Mouse (Mus musculus): ENCODE measurements around the gene Cpe. TPM values are rescaled to one million over a fixed set of nuclear protein-coding genes. Genes with fewer than 3 reads are reported as not detected.

Gene Cpe
- polyA plus RNA-seq, 1 experiment, result 79.2 TPM

GRCm38 (mm10) chr8:64690845-64691244, 2.0 kb downstream of the Cpe start:
- peaks cover 27% of the 10 kb centered on the region for H3K79me3 ChIP-seq (ENCODE audit: low read depth)
- H3ac ChIP-seq (ENCODE audit: control insufficient read depth, insufficient read length, low read depth), result no peak overlapping the region
- H3K4me3 ChIP-seq (ENCODE audit: insufficient read depth, poor library complexity, severe bottlenecking), result no peak overlapping the region
- H3K36me3 ChIP-seq (ENCODE audit: control insufficient read depth, insufficient read depth), result peaks cover 4% of the 10 kb centered on the region
- H3K27me3 ChIP-seq (ENCODE audit: control insufficient read depth, insufficient read depth, insufficient read length), result no peaks in the 10 kb centered on the region
- peaks cover 63% of the 10 kb centered on the region for H3K79me2 ChIP-seq (ENCODE audit: control insufficient read depth, insufficient read depth)
- TF ChIP-seq CTCF (IDR thresholded peaks at IDR 0.05; ENCODE audit: control insufficient read depth, insufficient read depth, insufficient read length) (no peak), FOSL1 (IDR thresholded peaks at IDR 0.05; ENCODE audit: insufficient read depth, low read length, poor library complexity, severe bottlenecking) (no peak)

- Histone ChIP-seq H3K36me3 (ENCODE audit: control insufficient read depth, insufficient read depth) (peaks cover 4% of the 10 kb centered on the region), H3K79me2 (ENCODE audit: control insufficient read depth, insufficient read depth) (peaks cover 68% of the 10 kb centered on the region), H3K4me3 (ENCODE audit: insufficient read depth, poor library complexity, severe bottlenecking) (no peak overlapping the region), H3K79me3 (ENCODE audit: low read depth) (peaks cover 27% of the 10 kb centered on the region), H3ac (ENCODE audit: control insufficient read depth, insufficient read length, low read depth) (no peak overlapping the region), H3K27me3 (ENCODE audit: control insufficient read depth, insufficient read depth, insufficient read length) (no peaks in the 10 kb centered on the region)
- TF ChIP-seq FOSL1 (IDR thresholded peaks at IDR 0.05; ENCODE audit: insufficient read depth, low read length, poor library complexity, severe bottlenecking) (no peak), MAX (IDR thresholded peaks at IDR 0.05) (no peak), MYOG (IDR thresholded peaks at IDR 0.05; ENCODE audit: control insufficient read depth, extremely low read depth, insufficient read length) (no peak), USF1 (IDR thresholded peaks at IDR 0.05; ENCODE audit: low read depth) (no peak), CEBPB (IDR thresholded peaks at IDR 0.05; ENCODE audit: low read depth) (no peak), MYOD1 (IDR thresholded peaks at IDR 0.05; ENCODE audit: control insufficient read depth, insufficient read length, low read depth) (no peak), CTCF (IDR thresholded peaks at IDR 0.05; ENCODE audit: control insufficient read depth, insufficient read depth, insufficient read length) (no peak)
These were observed 2.5 kb downstream of the Cpe start for GRCm38 (mm10) chr8:64690306-64690705.

GRCm38 (mm10) chr8:64688741-64689140, 4.1 kb downstream of the Cpe start:
- TF ChIP-seq CTCF (IDR thresholded peaks at IDR 0.05; ENCODE audit: control insufficient read depth, insufficient read depth, insufficient read length), result no peak
- TF ChIP-seq MYOD1 (IDR thresholded peaks at IDR 0.05; ENCODE audit: control insufficient read depth, insufficient read length, low read depth), result no peak
- no peak for TF ChIP-seq FOSL1 (IDR thresholded peaks at IDR 0.05; ENCODE audit: insufficient read depth, low read length, poor library complexity, severe bottlenecking)
- no peak for TF ChIP-seq USF1 (IDR thresholded peaks at IDR 0.05; ENCODE audit: low read depth)
- TF ChIP-seq MAX (IDR thresholded peaks at IDR 0.05), result no peak
- no peak for TF ChIP-seq MYOG (IDR thresholded peaks at IDR 0.05; ENCODE audit: control insufficient read depth, extremely low read depth, insufficient read length)
- no peak for TF ChIP-seq CEBPB (IDR thresholded peaks at IDR 0.05; ENCODE audit: low read depth)
- H3K79me2 ChIP-seq (ENCODE audit: control insufficient read depth, insufficient read depth), result peaks cover 69% of the 10 kb centered on the region
- no peak overlapping the region for H3K4me3 ChIP-seq (ENCODE audit: insufficient read depth, poor library complexity, severe bottlenecking)
- H3ac ChIP-seq (ENCODE audit: control insufficient read depth, insufficient read length, low read depth), result no peak overlapping the region
- H3K36me3 ChIP-seq (ENCODE audit: control insufficient read depth, insufficient read depth), result peaks cover 4% of the 10 kb centered on the region
- no peaks in the 10 kb centered on the region for H3K27me3 ChIP-seq (ENCODE audit: control insufficient read depth, insufficient read depth, insufficient read length)
- peaks cover 27% of the 10 kb centered on the region for H3K79me3 ChIP-seq (ENCODE audit: low read depth)

GRCm38 (mm10) chr8:64688161-64688560, 4.7 kb downstream of the Cpe start:
- H3K79me3 ChIP-seq (ENCODE audit: low read depth), result peaks cover 29% of the 10 kb centered on the region
- no peak overlapping the region for H3K4me3 ChIP-seq (ENCODE audit: insufficient read depth, poor library complexity, severe bottlenecking)
- peaks cover 4% of the 10 kb centered on the region for H3K36me3 ChIP-seq (ENCODE audit: control insufficient read depth, insufficient read depth)
- H3ac ChIP-seq (ENCODE audit: control insufficient read depth, insufficient read length, low read depth), result no peak overlapping the region
- no peaks in the 10 kb centered on the region for H3K27me3 ChIP-seq (ENCODE audit: control insufficient read depth, insufficient read depth, insufficient read length)
- TF ChIP-seq USF1 (IDR thresholded peaks at IDR 0.05; ENCODE audit: low read depth), result no peak
- TF ChIP-seq MYOD1 (IDR thresholded peaks at IDR 0.05; ENCODE audit: control insufficient read depth, insufficient read length, low read depth), result no peak
- TF ChIP-seq FOSL1 (IDR thresholded peaks at IDR 0.05; ENCODE audit: insufficient read depth, low read length, poor library complexity, severe bottlenecking), result no peak
- TF ChIP-seq MYOG (IDR thresholded peaks at IDR 0.05; ENCODE audit: control insufficient read depth, extremely low read depth, insufficient read length), result no peak
- no peak for TF ChIP-seq CEBPB (IDR thresholded peaks at IDR 0.05; ENCODE audit: low read depth)
- no peak for TF ChIP-seq CTCF (IDR thresholded peaks at IDR 0.05; ENCODE audit: control insufficient read depth, insufficient read depth, insufficient read length)
- TF ChIP-seq MAX (IDR thresholded peaks at IDR 0.05), result no peak
- peaks cover 69% of the 10 kb centered on the region for H3K79me2 ChIP-seq (ENCODE audit: control insufficient read depth, insufficient read depth)

- H3ac ChIP-seq (ENCODE audit: control insufficient read depth, insufficient read length, low read depth), result no peak overlapping the region
- peaks cover 21% of the 10 kb centered on the region for H3K79me2 ChIP-seq (ENCODE audit: control insufficient read depth, insufficient read depth)
- H3K4me3 ChIP-seq (ENCODE audit: insufficient read depth, poor library complexity, severe bottlenecking), result no peak overlapping the region
- no peaks in the 10 kb centered on the region for H3K27me3 ChIP-seq (ENCODE audit: control insufficient read depth, insufficient read depth, insufficient read length)
- no peaks in the 10 kb centered on the region for H3K36me3 ChIP-seq (ENCODE audit: control insufficient read depth, insufficient read depth)
- peaks cover 7% of the 10 kb centered on the region for H3K79me3 ChIP-seq (ENCODE audit: low read depth)
- no peak for TF ChIP-seq MYOG (IDR thresholded peaks at IDR 0.05; ENCODE audit: control insufficient read depth, extremely low read depth, insufficient read length)
- TF ChIP-seq CEBPB (IDR thresholded peaks at IDR 0.05; ENCODE audit: low read depth), result no peak
- no peak for TF ChIP-seq CTCF (IDR thresholded peaks at IDR 0.05; ENCODE audit: control insufficient read depth, insufficient read depth, insufficient read length)
- TF ChIP-seq USF1 (IDR thresholded peaks at IDR 0.05; ENCODE audit: low read depth), result no peak
- no peak for TF ChIP-seq FOSL1 (IDR thresholded peaks at IDR 0.05; ENCODE audit: insufficient read depth, low read length, poor library complexity, severe bottlenecking)
- TF ChIP-seq MYOD1 (IDR thresholded peaks at IDR 0.05; ENCODE audit: control insufficient read depth, insufficient read length, low read depth), result no peak
- TF ChIP-seq MAX (IDR thresholded peaks at IDR 0.05), result no peak
These were observed 10.4 kb downstream of the Cpe start for GRCm38 (mm10) chr8:64682501-64682900.

- peaks cover 9% of the 10 kb centered on the region for H3K79me2 ChIP-seq (ENCODE audit: control insufficient read depth, insufficient read depth)
- H3K36me3 ChIP-seq (ENCODE audit: control insufficient read depth, insufficient read depth), result no peaks in the 10 kb centered on the region
- no peak overlapping the region for H3K4me3 ChIP-seq (ENCODE audit: insufficient read depth, poor library complexity, severe bottlenecking)
- H3K27me3 ChIP-seq (ENCODE audit: control insufficient read depth, insufficient read depth, insufficient read length), result no peaks in the 10 kb centered on the region
- H3ac ChIP-seq (ENCODE audit: control insufficient read depth, insufficient read length, low read depth), result no peak overlapping the region
- no peak for TF ChIP-seq USF1 (IDR thresholded peaks at IDR 0.05; ENCODE audit: low read depth)
- no peak for TF ChIP-seq CTCF (IDR thresholded peaks at IDR 0.05; ENCODE audit: control insufficient read depth, insufficient read depth, insufficient read length)
- no peak for TF ChIP-seq MYOG (IDR thresholded peaks at IDR 0.05; ENCODE audit: control insufficient read depth, extremely low read depth, insufficient read length)
- no peak for TF ChIP-seq MAX (IDR thresholded peaks at IDR 0.05)
- TF ChIP-seq CEBPB (IDR thresholded peaks at IDR 0.05; ENCODE audit: low read depth), result no peak
- no peak for TF ChIP-seq FOSL1 (IDR thresholded peaks at IDR 0.05; ENCODE audit: insufficient read depth, low read length, poor library complexity, severe bottlenecking)
- no peak for TF ChIP-seq MYOD1 (IDR thresholded peaks at IDR 0.05; ENCODE audit: control insufficient read depth, insufficient read length, low read depth)
- peaks cover 6% of the 10 kb centered on the region for H3K79me3 ChIP-seq (ENCODE audit: low read depth)
These were observed 16.5 kb downstream of the Cpe start for GRCm38 (mm10) chr8:64676381-64676780.

Data from C2C12 (cell line).